Mouse (Mus musculus) adrenal gland, postnatal 14 days (tissue): ENCODE results near the gene Rora. TPM values are rescaled to one million over a fixed set of nuclear protein-coding genes. Genes with fewer than 3 reads are reported as not detected.

ENCODE experiments used
- DNase-seq: peaks from one replicate; pipeline ENCODE4 v3.0.0; 2021; ENCODE audit warnings: mixed read lengths
- total RNA-seq: library from RNA; stranded (reverse); gene quantifications from 2 replicates; pipeline ENCODE4 v1.2.3, GENCODE M21; 2021

Rora gene
- total RNA-seq, 1 experiment from 2014 or later = 56.5 TPM

DNA sequence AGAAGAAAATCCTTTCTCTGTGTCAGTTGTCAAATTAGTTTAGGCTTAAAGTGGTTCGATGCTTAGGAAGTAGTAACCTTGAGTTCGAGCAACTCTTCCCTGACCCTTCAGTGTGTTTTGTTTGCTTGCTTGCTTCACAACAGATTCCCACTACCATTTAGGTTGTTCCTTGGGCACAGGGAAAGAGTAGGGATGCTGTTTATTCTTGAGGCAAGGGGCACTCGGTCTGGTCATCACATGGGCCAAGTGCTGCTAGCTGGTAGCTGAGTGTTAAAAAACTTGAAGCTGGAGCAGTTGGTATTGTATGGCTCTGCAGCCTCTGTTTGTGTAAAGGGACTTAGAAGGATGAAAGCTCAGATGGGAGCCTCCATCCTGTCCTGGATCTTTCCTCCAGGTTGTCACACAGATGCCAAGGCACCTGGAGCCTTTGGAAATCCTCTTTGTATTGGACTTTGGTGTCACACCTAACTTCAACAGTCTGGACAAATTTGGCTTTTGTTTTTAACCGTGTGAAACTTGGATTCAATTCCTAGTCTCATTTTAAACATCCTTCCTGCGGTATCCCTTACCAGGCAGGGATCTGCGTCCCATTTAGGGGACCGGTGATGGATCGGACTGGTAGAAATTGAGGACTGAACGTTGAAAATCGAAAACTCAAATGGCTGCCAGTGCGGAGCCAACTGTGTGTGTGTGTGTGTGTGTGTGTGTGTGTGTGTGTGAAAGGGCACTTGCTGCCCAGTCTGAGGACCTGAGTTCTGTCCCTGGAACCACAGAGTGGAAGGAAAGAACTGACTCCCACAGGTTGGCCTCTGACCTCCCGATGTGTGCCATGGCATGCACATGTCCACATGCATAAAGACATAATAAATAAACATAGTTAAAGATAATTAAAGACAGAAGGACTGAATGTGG lies 639.4 kb downstream of the Rora start:
- DNase-seq = no peak

- no peak for DNase-seq
Measured at GRCm38 (mm10) chr9:69293688-69294074, 640.1 kb downstream of the Rora start.

DNA sequence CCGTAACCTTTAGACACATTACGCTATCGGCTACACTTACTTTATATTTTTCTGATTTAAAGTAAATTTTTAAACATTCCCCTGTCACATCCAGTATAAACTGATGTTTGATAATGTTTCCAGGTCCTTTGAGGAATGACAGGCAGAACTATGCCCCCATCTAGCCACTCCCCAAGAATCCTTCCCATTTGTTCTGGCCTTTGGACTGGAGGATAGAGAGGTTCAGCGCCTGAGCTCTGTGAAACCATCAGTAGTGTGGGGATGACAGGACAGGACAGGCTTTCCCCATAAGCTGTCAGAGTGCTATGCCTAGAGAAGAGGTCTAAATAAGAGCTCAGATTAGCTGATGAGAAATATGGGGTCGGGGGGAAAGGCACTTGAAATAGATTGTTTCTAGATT lies 640.8 kb downstream of the Rora start:
- no peak for DNase-seq

- DNase-seq = no peak
Measured at GRCm38 (mm10) chr9:69294856-69295255, 641.3 kb downstream of the Rora start.

DNA sequence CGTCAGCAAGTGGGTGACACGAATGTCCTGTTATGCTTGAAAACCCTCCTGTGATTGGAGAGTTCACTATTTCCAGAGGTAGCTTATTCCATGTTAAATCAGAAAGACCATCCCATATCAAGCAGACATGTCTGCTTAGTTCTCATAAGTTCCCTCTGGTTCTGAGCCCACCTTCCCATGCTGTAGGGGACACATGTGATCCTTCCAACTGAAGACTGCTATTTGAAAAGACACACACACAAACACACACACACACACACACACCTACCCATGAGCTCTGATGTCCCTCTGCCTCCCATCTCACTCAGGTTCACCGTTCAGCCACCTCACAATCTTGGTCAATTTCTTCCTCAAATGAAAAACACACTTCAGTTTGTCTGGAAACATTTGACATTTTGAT lies 642.2 kb downstream of the Rora start:
- no peak for DNase-seq

DNA sequence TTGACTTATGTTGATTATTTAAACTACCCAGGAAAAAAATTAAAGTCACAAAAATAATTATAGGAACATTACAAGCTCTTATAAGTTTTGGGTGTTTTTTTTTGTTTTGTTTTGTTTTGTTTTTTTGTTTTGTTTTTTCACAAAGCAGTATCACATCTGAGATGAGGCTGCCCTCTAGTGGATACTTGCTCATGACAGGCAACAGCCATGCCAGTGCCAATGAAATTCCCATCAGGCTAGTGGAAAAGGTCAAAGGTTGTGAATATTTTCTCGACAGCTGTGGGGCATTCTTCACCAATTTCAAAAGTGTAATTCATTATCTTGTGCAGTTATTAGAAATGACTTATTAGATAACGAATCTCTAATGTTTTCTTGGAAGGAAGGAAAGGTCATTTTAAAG lies 642.8 kb downstream of the Rora start:
- peak; percentile 84 for DNase-seq

GRCm38 (mm10) chr9:69297766-69298375 lies 644.3 kb downstream of the Rora start:
- DNase-seq = no peak

- no peak for DNase-seq
Measured at GRCm38 (mm10) chr9:69298566-69299335, 645.2 kb downstream of the Rora start.

- peak; percentile 39 for DNase-seq
Measured at GRCm38 (mm10) chr9:69299484-69299883, 645.9 kb downstream of the Rora start.

GRCm38 (mm10) chr9:69300296-69300695 lies 646.7 kb downstream of the Rora start:
- DNase-seq = no peak

- no peak for DNase-seq
Measured at GRCm38 (mm10) chr9:69301445-69301844, 647.9 kb downstream of the Rora start.

- no peak for DNase-seq
Measured at GRCm38 (mm10) chr9:69301955-69302354, 648.4 kb downstream of the Rora start.

- no peak for DNase-seq
Measured at GRCm38 (mm10) chr9:69302846-69303245, 649.3 kb downstream of the Rora start.

- DNase-seq = no peak
Measured at GRCm38 (mm10) chr9:69303346-69303944, 649.9 kb downstream of the Rora start.

DNA sequence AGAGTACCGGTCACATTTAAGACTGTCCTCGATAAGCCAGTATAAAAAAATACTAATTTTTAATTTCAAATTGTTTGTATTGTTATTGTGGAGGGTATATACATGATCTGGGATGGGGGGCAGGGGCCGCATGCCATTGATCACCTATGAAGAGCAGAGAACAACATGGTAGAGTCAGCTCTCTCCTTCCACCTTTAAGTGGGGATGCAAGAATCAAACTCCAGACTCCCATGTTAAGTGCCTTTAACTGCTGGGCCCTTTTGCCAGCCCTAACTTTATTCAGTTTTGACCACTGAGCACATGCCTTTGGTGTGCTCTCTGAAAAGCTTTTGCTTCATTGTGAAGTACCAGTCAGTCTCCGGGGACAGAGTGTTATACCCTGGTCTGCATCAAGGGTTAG lies 650.4 kb downstream of the Rora start:
- DNase-seq = no peak

GRCm38 (mm10) chr9:69304492-69304891 lies 650.9 kb downstream of the Rora start:
- peak; percentile 81 for DNase-seq

- DNase-seq = peak; percentile 50
Measured at GRCm38 (mm10) chr9:69304991-69305390, 651.4 kb downstream of the Rora start.

DNA sequence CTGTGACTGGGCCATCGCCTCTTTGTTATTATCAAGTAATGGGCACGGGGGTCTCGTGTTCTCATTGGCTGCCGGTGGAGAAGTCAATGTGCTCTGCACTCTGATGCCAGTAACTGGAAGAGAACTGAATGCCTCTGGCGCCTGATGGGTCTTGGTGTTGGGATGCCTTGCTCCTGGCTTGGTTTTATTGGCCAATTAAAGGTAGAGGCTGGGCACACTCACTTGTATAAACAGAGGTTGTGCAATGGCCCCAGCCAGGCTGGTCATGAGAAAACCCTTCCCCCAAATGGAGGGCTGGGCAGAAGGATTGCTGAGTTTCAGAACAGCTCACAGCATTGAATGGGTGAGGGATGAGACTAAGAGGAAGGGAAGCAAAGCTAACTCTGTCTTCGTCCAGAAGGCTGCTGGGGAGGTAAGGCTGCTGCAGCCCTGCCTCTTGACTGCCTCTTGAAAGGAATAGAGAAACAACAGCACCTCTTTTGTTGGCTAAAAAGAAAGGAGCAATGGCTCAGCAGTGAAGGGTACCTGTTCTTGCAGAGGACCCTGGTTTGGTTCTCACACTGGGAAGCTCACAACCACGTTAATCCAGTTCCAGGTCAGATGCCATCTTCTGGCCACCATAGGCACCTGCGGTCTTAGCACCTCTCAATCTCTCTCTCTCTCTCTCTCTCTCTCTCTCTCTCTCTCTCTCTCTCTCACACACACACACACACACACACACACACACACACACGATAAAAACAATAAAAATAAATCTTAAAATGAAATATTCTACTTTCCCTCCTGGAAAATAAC lies 653.3 kb downstream of the Rora start:
- DNase-seq = peak; percentile 33

- DNase-seq = no peak
Measured at GRCm38 (mm10) chr9:69307974-69308373, 654.4 kb downstream of the Rora start.

DNA sequence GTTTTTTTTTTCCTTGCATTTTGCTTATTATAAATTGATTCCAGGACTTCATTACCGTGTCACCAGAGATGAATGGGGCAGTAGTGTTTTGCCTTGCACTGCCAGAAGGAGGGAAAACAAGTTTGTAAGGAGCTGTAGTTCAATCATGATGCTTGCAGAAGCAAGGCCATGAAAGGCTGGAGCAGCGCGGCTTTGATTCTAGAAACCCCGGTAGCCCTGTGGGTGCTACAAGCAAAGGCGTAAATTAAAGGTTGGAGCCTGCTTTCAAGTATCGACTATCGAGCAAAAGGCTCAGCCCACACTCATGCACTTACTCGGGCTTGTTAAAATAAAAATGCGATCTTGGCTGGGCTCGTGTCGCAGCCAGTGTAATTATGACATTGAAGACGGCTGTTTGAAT lies 656.9 kb downstream of the Rora start:
- no peak for DNase-seq

GRCm38 (mm10) chr9:69313297-69313696 lies 659.7 kb downstream of the Rora start:
- DNase-seq = no peak
